Mouse (Mus musculus) kidney, adult 2 months (tissue): ENCODE results near the gene Dnajc8.

Experiments used
- CTCF ChIP-seq: fragments of 200-500 bp; conservative IDR thresholded peaks from 2 replicates; pipeline ENCODE4 v1.5.1; 2011; ENCODE audit warnings: low read depth, mild to moderate bottlenecking, control low read depth, low read length, moderate library complexity, mixed read lengths; ENCODE audit not compliant: insufficient read depth, insufficient read length
- POLR2A ChIP-seq: fragments of 200-500 bp; IDR thresholded peaks from one replicate; pipeline ENCODE4 v1.6.1; 2011; ENCODE audit warnings: low read depth, low read length, control low read depth

GRCm38 (mm10) chr4:132567361-132567779 is 32.0 kb downstream of the Dnajc8 start:
- TF ChIP-seq CTCF: no peak
- no peak for TF ChIP-seq POLR2A
